Mouse (Mus musculus) naive thymus-derived CD4-positive, alpha-beta T cell, adult 2 months (primary cell): ENCODE results near the gene Baat.
"Not testable (repeated sequence)": the region's sequence is repeated elsewhere in the genome, so short reads cannot be mapped to it uniquely, and the experiment has no call there.

Experiments
- DNase-seq: peaks from one replicate; pipeline ENCODE4 v3.0.0-alpha.2; 2011; ENCODE audit warnings: low read depth

The Baat gene

GRCm38 (mm10) chr4:49485442-49485841, 20.9 kb downstream of the Baat start:
- DNase-seq: no peak

GRCm38 (mm10) chr4:49480896-49481295, 25.5 kb downstream of the Baat start:
- no peak for DNase-seq

GRCm38 (mm10) chr4:49480104-49480760, 26.1 kb downstream of the Baat start:
- no peak for DNase-seq

- not testable (repeated sequence) for DNase-seq
These were observed 27.3 kb downstream of the Baat start for GRCm38 (mm10) chr4:49479035-49479434.

- no peak for DNase-seq
These were observed 28.1 kb downstream of the Baat start for GRCm38 (mm10) chr4:49478118-49478877.

- DNase-seq: no peak
These were observed 31.8 kb downstream of the Baat start for GRCm38 (mm10) chr4:49474583-49474982.

- DNase-seq: no peak
These were observed 32.8 kb downstream of the Baat start, which contains the start of gene Acnat1 for GRCm38 (mm10) chr4:49473435-49474100. Gene Acnat1 (minus strand): TSS chr4:49473912.

- no peak for DNase-seq
These were observed 36.8 kb downstream of the Baat start for GRCm38 (mm10) chr4:49469435-49470151.

GRCm38 (mm10) chr4:49467360-49467759, 39.0 kb downstream of the Baat start:
- no peak for DNase-seq

- no peak for DNase-seq
These were observed 50.2 kb downstream of the Baat start for GRCm38 (mm10) chr4:49456171-49456570.

GRCm38 (mm10) chr4:49451848-49452551, 54.4 kb downstream of the Baat start:
- DNase-seq: no peak

GRCm38 (mm10) chr4:49451133-49451847, 55.1 kb downstream of the Baat start:
- not testable (repeated sequence) for DNase-seq
